ENCODE assay signal across 16 mouse cellular contexts in the genomic region with DNA sequence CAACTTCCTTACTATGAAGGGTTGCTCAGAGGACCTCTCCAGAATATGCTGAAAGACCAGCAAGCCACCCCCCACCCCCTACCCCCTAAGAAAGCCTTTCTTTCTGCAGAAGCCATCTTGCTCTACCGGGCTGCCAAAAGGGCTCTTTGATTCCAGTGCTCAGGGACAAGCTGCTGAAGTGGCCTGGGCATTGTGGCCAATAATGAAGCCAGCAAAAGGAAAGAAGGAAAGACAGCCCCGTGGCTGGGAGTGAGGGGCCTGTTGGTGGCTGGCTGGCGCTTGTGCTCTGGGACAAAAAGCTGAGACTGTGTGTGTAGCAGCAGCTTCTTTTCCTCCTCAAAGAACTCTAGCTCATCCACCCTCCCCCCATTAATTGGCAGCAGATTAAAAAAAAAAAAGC. TPM values are rescaled to one million over a fixed set of nuclear protein-coding genes. Genes with fewer than 3 reads are reported as not detected.
DNase-seq lines count a peak whose midpoint lies in the region; ATAC-seq and TF ChIP-seq lines count a peak whose summit lies in the region.
"Had no signal": no experiment of that assay in that cellular context is flagged by ENCODE, and none has a peak within 500 bp of the region (broad histone marks: within the 10 kb centered on the region; RNA-seq: fewer than 3 reads in every experiment).

No protein-coding gene starts in this region.

- no peak overlapping the region for H3K4me2 ChIP-seq in heart, embryonic 15.5 days
- H3K4me2 ChIP-seq in liver, embryonic 12.5 days, result no peak overlapping the region
- no peak overlapping the region for H3K4me2 ChIP-seq in liver, postnatal 0 days (ENCODE audit: low read depth, low read length)
- H3K4me2 ChIP-seq in embryonic facial prominence, embryonic 13.5 days, result no peak overlapping the region
- no peak overlapping the region for H3K4me2 ChIP-seq in forebrain, embryonic 16.5 days (ENCODE audit: low read length)
- H3K4me2 ChIP-seq in intestine, embryonic 15.5 days (replicated peaks), result no peak overlapping the region
- H3K4me2 ChIP-seq: heart, embryonic 12.5 days; limb, embryonic 15.5 days had no signal

- no peak overlapping the region for H3K4me3 ChIP-seq in heart, embryonic 15.5 days
- H3K4me3 ChIP-seq in heart, embryonic 10.5 days, result no peak overlapping the region
- no peak overlapping the region for H3K4me3 ChIP-seq in liver, embryonic 12.5 days
- H3K4me3 ChIP-seq in liver, postnatal 0 days (ENCODE audit: low read depth, low read length), result no peak overlapping the region
- no peak overlapping the region for H3K4me3 ChIP-seq in embryonic facial prominence, embryonic 13.5 days
- no peak overlapping the region for H3K4me3 ChIP-seq in forebrain, embryonic 16.5 days (replicated peaks; ENCODE audit: low read length)
- no peak overlapping the region for H3K4me3 ChIP-seq in intestine, embryonic 15.5 days (replicated peaks)
- H3K4me3 ChIP-seq: heart, embryonic 12.5 days; limb, embryonic 15.5 days had no signal

- TF ChIP-seq CTCF in liver, postnatal 0 days (IDR thresholded peaks at IDR 0.05; ENCODE audit: low read depth), result no peak

- 70% methylated on average over 3 of the region's 3 CpGs for WGBS in heart, embryonic 15.5 days
- 62% methylated on average over 3 of the region's 3 CpGs for WGBS in heart, embryonic 10.5 days
- WGBS in liver, embryonic 12.5 days (ENCODE audit: insufficient replicate concordance), result 60% methylated on average over 3 of the region's 3 CpGs
- 64% methylated on average over 3 of the region's 3 CpGs for WGBS in liver, postnatal 0 days (ENCODE audit: insufficient replicate concordance)
- 41% methylated on average over 3 of the region's 3 CpGs for WGBS in embryonic facial prominence, embryonic 13.5 days
- 11% methylated on average over 3 of the region's 3 CpGs for WGBS in forebrain, embryonic 16.5 days
- 73% methylated on average over 3 of the region's 3 CpGs for WGBS in intestine, embryonic 15.5 days

- no peak for ATAC-seq in heart, embryonic 15.5 days (replicated peaks; ENCODE audit: insufficient number of reproducible peaks, insufficient read depth, low FRiP score, low read depth)
- ATAC-seq in liver, embryonic 12.5 days, result no peak
- ATAC-seq in liver, postnatal 0 days, result no peak
- no peak for ATAC-seq in embryonic facial prominence, embryonic 13.5 days (ENCODE audit: insufficient number of reproducible peaks, insufficient read depth, low FRiP score, low TSS enrichment, low read depth)
- no peak for ATAC-seq in forebrain, embryonic 16.5 days
- no peak for ATAC-seq in intestine, embryonic 15.5 days
- ATAC-seq: activated CD4-positive, CD25-positive, alpha-beta regulatory T cell, adult 4 months; hindbrain, embryonic 16.5 days; lung, postnatal 0 days had no signal

- peak overlapping the region; percentile 42 for H3K27ac ChIP-seq in heart, embryonic 15.5 days
- H3K27ac ChIP-seq in heart, embryonic 10.5 days, result no peak overlapping the region
- H3K27ac ChIP-seq in liver, embryonic 12.5 days, result no peak overlapping the region
- H3K27ac ChIP-seq in liver, postnatal 0 days (ENCODE audit: low read depth), result no peak overlapping the region
- peak overlapping the region; percentile 55; the same call in 1 of the 2 replicates for H3K27ac ChIP-seq in embryonic facial prominence, embryonic 13.5 days
- H3K27ac ChIP-seq in forebrain, embryonic 16.5 days (ENCODE audit: low read length), result peak overlapping the region; percentile 66
- H3K27ac ChIP-seq in intestine, embryonic 15.5 days, result no peak overlapping the region

- TF ChIP-seq EP300 in liver, postnatal 0 days (IDR thresholded peaks at IDR 0.05; ENCODE audit: low read depth), result no peak

- H3K27me3 ChIP-seq in heart, embryonic 15.5 days, result no peaks in the 10 kb centered on the region
- H3K27me3 ChIP-seq in heart, embryonic 10.5 days (ENCODE audit: insufficient read depth, poor library complexity, severe bottlenecking), result 0 out of 2 replicates have a peak, but pooled peaks cover 3% of the 10 kb centered on the region
- peaks cover 19% of the 10 kb centered on the region for H3K27me3 ChIP-seq in liver, embryonic 12.5 days (replicated peaks)
- H3K27me3 ChIP-seq in liver, postnatal 0 days (ENCODE audit: insufficient read depth, low read length), result peaks cover 7% of the 10 kb centered on the region; the same call in 1 of the 2 replicates
- H3K27me3 ChIP-seq in embryonic facial prominence, embryonic 13.5 days, result no peaks in the 10 kb centered on the region
- no peaks in the 10 kb centered on the region for H3K27me3 ChIP-seq in forebrain, embryonic 16.5 days (replicated peaks; ENCODE audit: control insufficient read depth, insufficient read depth, low read length)
- H3K27me3 ChIP-seq in intestine, embryonic 15.5 days (replicated peaks), result no peaks in the 10 kb centered on the region
- H3K27me3 ChIP-seq: heart, embryonic 12.5 days; limb, embryonic 15.5 days had no signal

- H3K36me3 ChIP-seq in heart, embryonic 15.5 days, result no peaks in the 10 kb centered on the region
- peaks cover 6% of the 10 kb centered on the region; the same call in 1 of the 2 replicates for H3K36me3 ChIP-seq in heart, embryonic 10.5 days
- H3K36me3 ChIP-seq in liver, embryonic 12.5 days, result peaks cover 21% of the 10 kb centered on the region
- H3K36me3 ChIP-seq in liver, postnatal 0 days (replicated peaks; ENCODE audit: insufficient read depth, low read length), result peaks cover 12% of the 10 kb centered on the region
- peaks cover 12% of the 10 kb centered on the region; the same call in 1 of the 2 replicates for H3K36me3 ChIP-seq in embryonic facial prominence, embryonic 13.5 days
- H3K36me3 ChIP-seq in forebrain, embryonic 16.5 days (ENCODE audit: control insufficient read depth, insufficient read depth), result no peaks in the 10 kb centered on the region
- no peaks in the 10 kb centered on the region for H3K36me3 ChIP-seq in intestine, embryonic 15.5 days
- H3K36me3 ChIP-seq: limb, embryonic 15.5 days had no signal

- DNase-seq in heart, embryonic 10.5 days (ENCODE audit: low spot score), result no peak
- DNase-seq in liver, postnatal 0 days, result no peak
- no peak for DNase-seq in ovary, postnatal 14 days (ENCODE audit: low spot score)
- DNase-seq: gastrocnemius, postnatal 36 days; kidney, postnatal 14 days; thymus, postnatal 36 days had no signal

- no peaks in the 10 kb centered on the region for H3K9me3 ChIP-seq in heart, embryonic 15.5 days (replicated peaks)
- no peaks in the 10 kb centered on the region for H3K9me3 ChIP-seq in heart, embryonic 10.5 days
- H3K9me3 ChIP-seq in liver, embryonic 12.5 days (replicated peaks), result no peaks in the 10 kb centered on the region
- H3K9me3 ChIP-seq in liver, postnatal 0 days (ENCODE audit: low read length), result no peaks in the 10 kb centered on the region; the same call in 1 of the 2 replicates
- H3K9me3 ChIP-seq in embryonic facial prominence, embryonic 13.5 days, result no peaks in the 10 kb centered on the region
- H3K9me3 ChIP-seq in forebrain, embryonic 16.5 days (ENCODE audit: control insufficient read depth, low read length), result no peaks in the 10 kb centered on the region
- H3K9me3 ChIP-seq in intestine, embryonic 15.5 days, result no peaks in the 10 kb centered on the region
- H3K9me3 ChIP-seq: heart, embryonic 12.5 days; limb, embryonic 15.5 days had no signal

- no peak overlapping the region for H3K9ac ChIP-seq in heart, embryonic 15.5 days
- 0 out of 2 replicates have a peak overlapping the region, but pooled peaks have one; percentile 28 for H3K9ac ChIP-seq in liver, embryonic 12.5 days
- H3K9ac ChIP-seq in liver, postnatal 0 days (replicated peaks), result no peak overlapping the region; the same call in 1 of the 2 replicates
- no peak overlapping the region for H3K9ac ChIP-seq in embryonic facial prominence, embryonic 13.5 days
- peak overlapping the region; percentile 2 for H3K9ac ChIP-seq in forebrain, embryonic 16.5 days (replicated peaks; ENCODE audit: low read depth, low read length)
- no peak overlapping the region for H3K9ac ChIP-seq in intestine, embryonic 15.5 days
- H3K9ac ChIP-seq: heart, embryonic 12.5 days; limb, embryonic 15.5 days had no signal

- peaks cover 46% of the 10 kb centered on the region for H3K4me1 ChIP-seq in heart, embryonic 15.5 days (replicated peaks)
- peaks cover 41% of the 10 kb centered on the region for H3K4me1 ChIP-seq in heart, embryonic 10.5 days
- peaks cover 24% of the 10 kb centered on the region for H3K4me1 ChIP-seq in liver, embryonic 12.5 days
- peaks cover 9% of the 10 kb centered on the region; the same call in 1 of the 2 replicates for H3K4me1 ChIP-seq in liver, postnatal 0 days (ENCODE audit: insufficient read depth)
- peaks cover 46% of the 10 kb centered on the region for H3K4me1 ChIP-seq in embryonic facial prominence, embryonic 13.5 days
- H3K4me1 ChIP-seq in forebrain, embryonic 16.5 days (replicated peaks; ENCODE audit: control insufficient read depth, insufficient read depth, low read length), result peaks cover 39% of the 10 kb centered on the region
- H3K4me1 ChIP-seq in intestine, embryonic 15.5 days (replicated peaks), result peaks cover 25% of the 10 kb centered on the region

RNA-seq across cellular contexts. Expression of gene Slc25a51, which starts 12.2 kb away (rescaled TPM):
- 71.7 and 74.2 TPM in 2 replicates for polyA plus RNA-seq in heart, embryonic 15.5 days (2015; fragmentation: Nextera tagmentation; extraction: Ambion mirVana)
- polyA plus RNA-seq in heart, embryonic 10.5 days (2016; fragmentation: Nextera tagmentation; extraction: Ambion mirVana), result 66.2 and 77.3 TPM in 2 replicates
- polyA plus RNA-seq in liver, embryonic 12.5 days (2016; fragmentation: Nextera tagmentation; extraction: Ambion mirVana), result 81.0 and 81.3 TPM in 2 replicates
- polyA plus RNA-seq in liver, postnatal 0 days (2015; fragmentation: Nextera tagmentation; extraction: Ambion mirVana), result 40.0 and 41.0 TPM in 2 replicates
- polyA plus RNA-seq in embryonic facial prominence, embryonic 13.5 days (2015; fragmentation: Nextera tagmentation; extraction: Ambion mirVana), result 62.1 and 62.2 TPM in 2 replicates
- 84.5 and 84.7 TPM in 2 replicates for polyA plus RNA-seq in forebrain, embryonic 16.5 days (2015; fragmentation: Nextera tagmentation; extraction: Ambion mirVana)
- 53.1 and 54.2 TPM in 2 replicates for polyA plus RNA-seq in intestine, embryonic 15.5 days (2015; fragmentation: Nextera tagmentation; extraction: Ambion mirVana)

Comparison
In these comparisons a context has a peak if more than half of its experiments do, and no peak if none do; other contexts are left out.
1. H3K27ac ChIP-seq: peak in heart, embryonic 15.5 days (single experiment), embryonic facial prominence, embryonic 13.5 days (single experiment) and forebrain, embryonic 16.5 days (single experiment); none in heart, embryonic 10.5 days (single experiment), liver, embryonic 12.5 days (single experiment), liver, postnatal 0 days (single experiment) and intestine, embryonic 15.5 days (single experiment).
2. H3K9ac ChIP-seq: peak in liver, embryonic 12.5 days (single experiment) and forebrain, embryonic 16.5 days (single experiment); none in heart, embryonic 15.5 days (single experiment), liver, postnatal 0 days (single experiment), embryonic facial prominence, embryonic 13.5 days (single experiment) and intestine, embryonic 15.5 days (single experiment).